Mouse (Mus musculus): ENCODE data around the gene Ncoa1. TPM values are rescaled to one million over a fixed set of nuclear protein-coding genes. Genes with fewer than 3 reads are reported as not detected.

The Ncoa1 gene
- total and polyA plus RNA-seq, 3 experiments, result 36.0 to 65.0 (median 45.0) TPM

DNA sequence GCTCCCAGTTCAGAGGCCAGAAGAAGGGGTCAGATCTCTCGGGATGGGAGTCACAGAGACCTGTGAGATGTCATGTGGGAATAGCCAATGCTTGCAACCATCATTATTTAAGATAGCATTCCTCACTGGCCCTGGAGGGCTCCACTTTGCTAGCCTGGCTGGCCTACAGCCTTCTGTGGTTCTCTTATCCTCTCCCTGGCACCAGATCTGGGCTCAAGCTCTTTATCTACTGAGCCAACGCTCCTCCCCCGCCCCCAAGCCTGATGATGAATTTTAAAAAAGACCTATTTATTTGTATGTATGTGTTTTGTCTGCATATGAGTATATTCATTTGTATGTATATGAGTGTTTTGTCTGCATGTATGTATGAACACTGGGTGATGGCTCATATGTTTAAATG, 197.1 kb downstream of the Ncoa1 start (continued):
- TF ChIP-seq USF2 (IDR thresholded peaks at IDR 0.05; ENCODE audit: borderline replicate concordance in 1 of 2, insufficient read depth in 1 of 2, low read depth in 1 of 2, low read length in 2 of 2) (no peak), MXI1 (IDR thresholded peaks at IDR 0.05; ENCODE audit: low read depth, low read length) (no peak), RAD21 (IDR thresholded peaks at IDR 0.05; ENCODE audit: low read depth, low read length) (no peak), GATA1 (IDR thresholded peaks at IDR 0.05; ENCODE audit: low read depth, low read length) (peak; percentile 57; the same call in 1 of the 2 replicates), MEF2A (IDR thresholded peaks at IDR 0.05; ENCODE audit: extremely low read depth, insufficient replicate concordance, low read depth, low read length, poor library complexity, severe bottlenecking) (no peak), MAZ (IDR thresholded peaks at IDR 0.05; ENCODE audit: low read depth, low read length) (no peak), RCOR1 (IDR thresholded peaks at IDR 0.05; ENCODE audit: low read depth, low read length) (0 out of 2 replicates have a peak, but pooled peaks have one; percentile 21)

DNA sequence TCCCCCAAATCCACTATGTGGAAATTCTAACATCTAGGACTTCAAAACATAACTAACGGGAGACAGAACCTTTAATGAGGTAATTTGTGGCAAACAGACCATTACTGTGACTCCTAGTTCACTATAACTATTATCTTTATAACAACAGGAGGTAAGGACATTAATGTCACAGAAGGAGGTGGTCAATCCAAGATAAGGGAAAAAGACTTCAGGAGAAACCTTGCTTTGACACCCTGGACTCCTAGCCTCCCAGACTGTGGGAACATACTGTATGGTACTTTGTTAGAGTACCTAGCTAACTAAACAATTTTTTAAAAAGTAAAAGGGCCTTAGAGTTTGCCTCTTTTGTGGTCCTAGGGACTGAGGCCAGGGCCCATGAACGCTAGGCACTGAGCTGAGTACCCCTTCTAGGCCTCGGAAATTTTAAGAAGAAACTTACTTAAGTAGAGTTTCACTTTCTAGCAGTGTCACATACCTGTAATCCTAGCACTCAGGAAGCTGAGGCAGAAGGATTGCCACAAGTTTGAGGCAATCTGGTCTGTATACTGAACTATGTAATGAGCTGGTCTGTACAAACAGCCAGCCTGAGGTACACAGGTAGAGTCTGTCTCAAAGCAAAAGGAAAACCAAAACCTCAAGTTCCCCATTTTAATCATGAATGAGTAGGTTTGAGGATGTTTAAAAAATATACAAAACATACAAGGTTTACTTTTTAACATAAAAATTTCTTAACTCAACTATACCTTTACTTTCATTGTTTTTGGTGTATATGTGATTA, 197.8 kb downstream of the Ncoa1 start:
- DNase-seq (ENCODE audit: low read depth, low spot score), result peak; percentile 56
- H3K4me3 ChIP-seq (ENCODE audit: control insufficient read depth in 1 of 2, insufficient read depth in 1 of 2, low read depth in 2 of 2, low read length in 2 of 2), result no peak overlapping the region; a peak in 1 of 4 replicates
- no peaks in the 10 kb centered on the region for H3K9me3 ChIP-seq (replicated peaks; ENCODE audit: insufficient read depth, low read length)
- no peaks in the 10 kb centered on the region for H3K79me2 ChIP-seq (ENCODE audit: control insufficient read depth, insufficient read depth, low read length, poor library complexity)
- peak; percentile 40; the same call in 1 of the 2 replicates for TF ChIP-seq MAX (IDR thresholded peaks at IDR 0.05; ENCODE audit: low read length)
- TF ChIP-seq EP300 (IDR thresholded peaks at IDR 0.05; ENCODE audit: low read depth in 1 of 2, low read length in 2 of 2), result peak in 1 of 2 experiments; percentile 43; a peak in 2 of 4 replicates
- no peak; the same call in 1 of the 2 replicates for TF ChIP-seq SIN3A (IDR thresholded peaks at IDR 0.05; ENCODE audit: low read length)
- 0 out of 2 replicates have a peak, but pooled peaks have one; percentile 10 for TF ChIP-seq RCOR1 (IDR thresholded peaks at IDR 0.05; ENCODE audit: low read depth, low read length)
- TF ChIP-seq BHLHE40 (IDR thresholded peaks at IDR 0.05; ENCODE audit: borderline replicate concordance, low read depth, low read length), result no peak
- TF ChIP-seq TAL1 (IDR thresholded peaks at IDR 0.05; ENCODE audit: low read length), result no peak
- no peak for TF ChIP-seq E2F4 (IDR thresholded peaks at IDR 0.05; ENCODE audit: borderline replicate concordance, low read depth, low read length)
- H3K27me3 ChIP-seq (ENCODE audit: control insufficient read depth in 1 of 2, insufficient read depth in 2 of 2, low read length in 2 of 2), result no peaks in the 10 kb centered on the region
- no peak overlapping the region for H3K27ac ChIP-seq (ENCODE audit: control insufficient read depth, low read depth, low read length)
- peaks cover 26% of the 10 kb centered on the region in 2 experiments for H3K36me3 ChIP-seq (ENCODE audit: control insufficient read depth in 1 of 2, insufficient read depth in 2 of 2, low read length in 2 of 2)
- no peak overlapping the region for H3K9ac ChIP-seq (ENCODE audit: control insufficient read depth, low read depth, low read length, poor library complexity, severe bottlenecking)
- H3K4me1 ChIP-seq (ENCODE audit: control insufficient read depth in 1 of 2, insufficient read depth in 2 of 2, low read length in 2 of 2), result peaks cover 3 to 9% of the 10 kb centered on the region in 2 experiments; a peak in 2 of 4 replicates

DNA sequence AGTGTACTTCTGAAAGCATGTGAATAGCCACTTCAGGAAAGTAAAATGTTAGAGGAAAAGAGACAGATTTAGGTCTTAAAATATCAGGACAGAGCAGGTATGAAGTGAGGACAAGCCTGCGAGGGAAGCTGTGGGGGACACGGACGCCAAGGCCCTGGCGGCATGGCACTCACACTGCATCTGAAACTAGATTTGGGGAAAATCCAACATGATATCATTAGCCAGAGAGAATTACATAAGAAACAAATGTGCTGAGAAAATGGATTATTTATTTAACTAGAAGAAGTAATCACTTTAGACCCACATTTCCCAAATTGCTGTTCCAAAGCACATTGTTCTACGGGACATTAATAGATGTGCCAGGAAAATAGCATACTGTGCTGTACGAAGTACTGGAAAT, 205.9 kb downstream of the Ncoa1 start:
- Histone ChIP-seq H3K36me3 (ENCODE audit: control insufficient read depth in 1 of 2, insufficient read depth in 2 of 2, low read length in 2 of 2) (peaks cover 0 to 37% of the 10 kb centered on the region in 2 experiments; a peak in 3 of 4 replicates), H3K4me3 (ENCODE audit: control insufficient read depth in 1 of 2, insufficient read depth in 1 of 2, low read depth in 2 of 2, low read length in 2 of 2) (no peak overlapping the region), H3K9ac (ENCODE audit: control insufficient read depth, low read depth, low read length, poor library complexity, severe bottlenecking) (no peak overlapping the region), H3K79me2 (ENCODE audit: control insufficient read depth, insufficient read depth, low read length, poor library complexity) (no peaks in the 10 kb centered on the region), H3K4me1 (ENCODE audit: control insufficient read depth in 1 of 2, insufficient read depth in 2 of 2, low read length in 2 of 2) (no peaks in the 10 kb centered on the region), H3K27me3 (ENCODE audit: control insufficient read depth in 1 of 2, insufficient read depth in 2 of 2, low read length in 2 of 2) (no peaks in the 10 kb centered on the region), H3K9me3 (replicated peaks; ENCODE audit: insufficient read depth, low read length) (no peaks in the 10 kb centered on the region), H3K27ac (ENCODE audit: control insufficient read depth, low read depth, low read length) (no peak overlapping the region)
- DNase-seq (ENCODE audit: low read depth, low spot score), result no peak
- TF ChIP-seq MXI1 (IDR thresholded peaks at IDR 0.05; ENCODE audit: low read depth, low read length), result no peak
- no peak for TF ChIP-seq NRF1 (IDR thresholded peaks at IDR 0.05; ENCODE audit: insufficient read depth, low read depth, low read length, poor library complexity, severe bottlenecking)
- TF ChIP-seq SIN3A (IDR thresholded peaks at IDR 0.05; ENCODE audit: low read length), result no peak
- no peak for TF ChIP-seq POLR2A (IDR thresholded peaks at IDR 0.05; ENCODE audit: control insufficient read depth in 1 of 2, insufficient read depth in 1 of 2, low read depth in 1 of 2, low read length in 2 of 2, poor library complexity in 1 of 2)
- no peak for TF ChIP-seq ELF1 (IDR thresholded peaks at IDR 0.05; ENCODE audit: low read depth, low read length)
- no peak for TF ChIP-seq E2F4 (IDR thresholded peaks at IDR 0.05; ENCODE audit: borderline replicate concordance, low read depth, low read length)
- no peak for TF ChIP-seq CHD1 (IDR thresholded peaks at IDR 0.05; ENCODE audit: low read depth, low read length)
- TF ChIP-seq MAX (IDR thresholded peaks at IDR 0.05; ENCODE audit: low read length), result no peak
- TF ChIP-seq KAT2A (conservative IDR thresholded peaks at IDR 0.05; ENCODE audit: low read depth, low read length), result no peak
- no peak for TF ChIP-seq NELFE (IDR thresholded peaks at IDR 0.05; ENCODE audit: low read depth, low read length)
- TF ChIP-seq TAL1 (IDR thresholded peaks at IDR 0.05; ENCODE audit: low read length), result no peak
- no peak for TF ChIP-seq ZMIZ1 (IDR thresholded peaks at IDR 0.05; ENCODE audit: low read depth, low read length)
- TF ChIP-seq MYC (IDR thresholded peaks at IDR 0.05; ENCODE audit: low read depth, low read length), result no peak
- TF ChIP-seq POLR2AphosphoS2 (IDR thresholded peaks at IDR 0.05; ENCODE audit: low read length), result no peak
- TF ChIP-seq TCF12 (IDR thresholded peaks at IDR 0.05; ENCODE audit: low read depth, low read length), result no peak
- no peak for TF ChIP-seq ETS1 (IDR thresholded peaks at IDR 0.05; ENCODE audit: low read depth, low read length)

All from MEL (cell line).